Mouse (Mus musculus) cerebellum, adult 2 months (tissue): ENCODE results near the gene 9530077C05Rik. TPM values are rescaled to one million over a fixed set of nuclear protein-coding genes. Genes with fewer than 3 reads are reported as not detected.
A peak's percentile ranks its signal among the peaks of the same experiment; 100 is the strongest.

ENCODE experiments used
- DNase-seq, 2 experiments: peaks; one replicate each; pipeline ENCODE4 v3.0.0; 2021
- H3K27ac ChIP-seq: fragments of 200-500 bp; 2 replicates; pipeline ENCODE4 v1.5.1; 2012; ENCODE audit warnings: low read length, control low read depth, inconsistent platforms; ENCODE audit not compliant: insufficient read depth
- H3K27me3 ChIP-seq: fragments of 200-500 bp; 2 replicates; pipeline ENCODE4 v1.6.1; 2012; ENCODE audit warnings: inconsistent platforms, mild to moderate bottlenecking, low read length, moderate library complexity; ENCODE audit not compliant: control insufficient read depth, insufficient read depth
- H3K4me1 ChIP-seq: fragments of 200-500 bp; 2 replicates; pipeline ENCODE4 v1.6.1; 2011; ENCODE audit warnings: low read length; ENCODE audit not compliant: control insufficient read depth, insufficient read depth
- H3K4me3 ChIP-seq: fragments of 200-500 bp; replicated peaks from 2 replicates; pipeline ENCODE3; 2011; ENCODE audit warnings: mild to moderate bottlenecking, low read depth, low read length, control low read depth; ENCODE audit not compliant: insufficient read depth
- CTCF ChIP-seq: fragments of 200-500 bp; IDR thresholded peaks from 2 replicates; pipeline ENCODE4 v1.5.1; 2011; ENCODE audit warnings: low read depth, mild to moderate bottlenecking, control low read depth, low read length, moderate library complexity, borderline replicate concordance; ENCODE audit not compliant: insufficient read depth
- POLR2A ChIP-seq: fragments of 200-500 bp; IDR thresholded peaks from 2 replicates; pipeline ENCODE4 v1.6.1; 2011; ENCODE audit warnings: low read length, control low read depth, borderline replicate concordance; ENCODE audit not compliant: insufficient read depth
- WGBS: fragments of 180-500 bp; shearing (Covaris S2); methylation state at CpG from one replicate; pipeline ENCODE4 v1.1.7; 2018; 5-methylcytosine and 5-hydroxymethylcytosine counted together
- polyA plus RNA-seq: library from polyadenylated mRNA; depleted of rRNA; stranded (reverse); fragments of >200 nt; gene quantifications from 2 replicates; pipeline ENCODE4 v1.2.3, GENCODE M21; 2012; rRNA removed

Gene 9530077C05Rik
- polyA plus RNA-seq, 1 experiment = 9.0 TPM

DNA sequence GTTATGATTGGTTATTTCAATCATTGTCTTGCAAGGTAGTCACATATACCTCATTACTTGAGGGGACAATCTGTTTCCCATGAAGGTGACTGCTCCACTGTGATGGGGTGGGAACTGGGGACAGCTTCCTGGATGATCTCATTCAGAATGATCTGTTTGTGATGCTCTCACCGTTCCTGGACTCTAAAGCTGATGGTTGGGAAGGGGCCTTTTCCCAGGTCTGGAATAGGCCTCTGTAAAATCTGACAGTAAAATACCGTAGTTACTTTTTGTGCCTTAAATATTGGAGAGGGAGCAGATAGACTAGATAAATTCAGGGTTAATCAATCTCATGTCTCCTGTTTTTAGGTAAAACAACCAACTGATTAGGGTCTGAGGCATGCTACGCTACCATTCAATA lies 58.3 kb downstream of the 9530077C05Rik start, which contains the start of gene Rp9:
Gene Rp9, minus strand, starts transcription at position 101 of the 400 bp plus-strand sequence.
- no peak for DNase-seq
- H3K4me3 ChIP-seq = peak within 1 kb of the TSS; percentile 92
- no peak within 1 kb of the TSS for H3K27ac ChIP-seq
- no peaks in the 10 kb centered on the region for H3K27me3 ChIP-seq
- TF ChIP-seq CTCF (no peak), POLR2A (no peak)
- 92% methylated on average over 3 of the region's 3 CpGs for WGBS
- no peaks in the 10 kb centered on the region for H3K4me1 ChIP-seq

DNA sequence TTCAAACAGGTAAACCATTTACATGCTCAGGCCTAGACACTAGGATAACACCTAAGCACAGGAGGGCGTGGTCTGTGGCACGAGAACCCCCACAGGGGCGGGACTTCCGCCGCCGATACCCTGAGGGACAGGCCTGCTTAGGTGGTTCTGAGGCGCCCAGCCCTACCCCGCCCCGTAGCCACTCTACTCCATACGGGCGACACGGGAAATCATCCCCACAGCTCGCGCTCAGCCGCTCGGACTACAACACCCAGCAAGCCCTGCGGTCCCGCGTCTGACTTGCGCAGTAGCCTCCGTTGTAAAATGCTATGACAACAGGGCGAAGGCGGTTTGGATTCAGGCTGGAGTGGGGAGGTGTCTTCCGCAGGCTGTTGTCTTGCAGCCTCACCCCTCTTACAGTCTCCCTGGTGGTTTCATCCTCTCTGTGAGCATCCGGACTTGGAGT lies 64.1 kb downstream of the 9530077C05Rik start, which contains the start of gene Bbs9:
Gene Bbs9, plus strand, starts transcription at position 292 of the 445 bp plus-strand sequence.
- peak within 1 kb of the TSS; percentile 85 for H3K4me3 ChIP-seq
- no peaks in the 10 kb centered on the region for H3K27me3 ChIP-seq
- H3K4me1 ChIP-seq = no peaks in the 10 kb centered on the region; the same call in 1 of the 2 replicates
- DNase-seq = peak; percentile 95 to 97
- TF ChIP-seq POLR2A (peak; percentile 24; the same call in 1 of the 2 replicates), CTCF (no peak)
- H3K27ac ChIP-seq = peak within 1 kb of the TSS; percentile 6; the same call in 1 of the 2 replicates
- under 1% methylated on average over 25 of the region's 25 CpGs for WGBS

DNA sequence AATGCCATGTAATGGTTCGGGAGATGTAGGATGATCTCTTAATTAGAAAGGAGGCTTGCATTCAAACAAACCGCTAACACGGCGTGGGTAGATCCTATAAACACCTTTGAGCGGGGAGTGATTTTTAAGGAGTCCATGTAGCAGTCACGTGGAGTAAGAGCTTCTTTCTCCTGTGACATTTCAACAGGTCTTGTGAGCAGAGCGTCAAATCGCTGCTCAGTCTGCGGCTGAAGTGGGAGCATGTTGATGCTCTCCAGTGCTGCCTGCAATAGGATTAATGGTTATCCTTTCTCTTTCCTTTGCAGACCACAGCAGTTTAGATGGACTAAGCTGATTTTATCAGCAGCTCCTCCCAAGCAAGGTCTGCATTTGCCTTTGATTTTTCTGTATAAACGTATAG lies 65.0 kb downstream of the 9530077C05Rik start:
- 3% methylated on average over 10 of the region's 10 CpGs for WGBS
- no peaks in the 10 kb centered on the region; the same call in 1 of the 2 replicates for H3K4me1 ChIP-seq
- DNase-seq = peak in 1 of 2 experiments; percentile 21
- H3K4me3 ChIP-seq = peak overlapping the region; percentile 85
- TF ChIP-seq POLR2A = no peak
- TF ChIP-seq CTCF = no peak
- H3K27me3 ChIP-seq = no peaks in the 10 kb centered on the region
- H3K27ac ChIP-seq = no peak overlapping the region

DNA sequence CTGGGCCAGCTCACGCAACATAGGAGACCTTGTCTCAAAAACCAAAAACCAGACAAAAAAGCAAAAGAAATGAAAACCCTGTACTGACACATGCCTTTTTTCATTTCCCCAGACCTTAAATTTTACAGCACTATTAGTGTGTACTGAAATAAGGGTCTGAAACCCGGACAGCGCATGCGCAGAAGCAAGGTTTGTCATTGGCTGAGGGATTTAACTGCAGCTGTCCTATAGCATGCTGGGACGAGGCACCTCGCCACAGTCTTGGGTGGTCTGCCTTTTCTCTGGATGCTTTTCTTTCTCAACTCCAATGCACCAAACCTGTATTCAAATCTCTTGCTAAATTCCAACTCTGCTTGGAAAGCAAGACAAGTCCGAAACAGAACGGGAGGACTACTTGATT lies 67.6 kb downstream of the 9530077C05Rik start:
- DNase-seq = no peak
- H3K27me3 ChIP-seq = no peaks in the 10 kb centered on the region
- H3K4me1 ChIP-seq = no peaks in the 10 kb centered on the region; the same call in 1 of the 2 replicates
- H3K27ac ChIP-seq = no peak overlapping the region
- TF ChIP-seq POLR2A (no peak), CTCF (no peak)
- H3K4me3 ChIP-seq = no peak overlapping the region
- WGBS = 96% methylated on average over 8 of the region's 8 CpGs

DNA sequence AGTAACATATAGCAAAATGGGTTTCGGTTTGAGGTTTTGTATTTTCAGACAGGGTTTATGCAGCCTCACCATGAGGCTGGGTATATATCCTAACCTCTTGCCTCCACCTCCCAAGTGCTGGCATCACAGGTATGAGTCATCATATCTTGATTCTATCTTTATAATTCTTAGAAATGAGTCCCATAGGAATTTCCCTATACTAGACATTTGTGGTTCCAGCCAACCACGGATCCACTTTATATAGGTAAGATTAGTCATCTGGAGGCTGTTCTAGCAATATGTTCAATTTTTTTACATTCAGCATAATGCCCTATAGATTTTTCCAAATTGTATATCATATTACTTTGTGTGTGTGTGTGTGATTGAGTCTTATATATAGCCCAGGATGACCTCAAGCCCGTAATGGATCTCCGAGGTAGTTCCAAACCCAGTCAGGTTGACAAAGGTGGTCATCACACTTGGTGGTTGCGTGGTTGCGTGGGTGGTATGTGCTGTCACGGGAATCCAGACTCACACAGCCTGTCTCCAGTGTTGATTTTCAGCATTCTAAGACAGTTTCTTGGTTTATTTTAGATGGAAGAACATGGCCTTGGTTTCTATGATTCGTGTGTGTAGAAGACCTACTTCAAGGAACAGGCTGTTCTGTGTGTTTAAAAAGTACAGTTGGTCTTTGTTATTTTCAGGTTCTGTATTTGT lies 72.7 kb downstream of the 9530077C05Rik start:
- WGBS = 97% methylated on average over 8 of the region's 8 CpGs

DNA sequence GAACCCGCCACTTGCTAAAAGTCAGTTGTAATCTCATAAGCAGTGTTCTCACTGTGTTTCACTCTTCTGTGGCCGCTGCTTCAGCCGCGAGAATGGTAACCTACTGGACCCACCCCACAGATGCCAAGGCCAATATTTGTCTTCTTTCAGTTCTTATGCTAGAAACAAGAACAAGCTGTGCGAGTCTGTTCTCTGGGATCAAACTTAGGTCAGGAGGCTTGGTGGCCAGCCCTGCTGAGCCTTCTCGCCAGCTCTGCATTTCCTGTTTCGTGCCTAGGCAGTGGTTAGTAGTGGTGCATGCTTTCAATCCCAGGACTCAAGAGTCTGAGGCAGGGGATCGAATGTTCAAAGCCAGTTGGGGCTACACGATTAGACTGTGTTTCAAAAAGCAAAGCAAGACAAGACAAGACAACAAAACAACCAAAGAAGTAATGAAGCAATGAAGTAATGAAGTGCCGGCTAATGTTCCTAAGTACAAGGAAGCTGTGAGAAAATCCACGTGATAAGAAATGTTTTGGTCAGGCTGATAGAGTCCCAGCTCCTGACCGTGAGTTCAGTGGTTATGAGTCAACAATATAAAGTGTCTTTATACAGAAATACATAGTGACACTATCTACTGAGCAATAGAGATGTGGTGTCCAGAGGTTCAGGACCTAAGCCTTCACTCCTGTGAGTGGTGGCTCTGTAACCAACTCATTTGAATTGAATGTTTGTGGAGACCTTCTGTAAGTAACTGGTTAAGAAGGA lies 73.4 kb downstream of the 9530077C05Rik start:
- no peak for TF ChIP-seq POLR2A
- TF ChIP-seq CTCF = no peak
- DNase-seq = no peak
- H3K4me3 ChIP-seq = no peak overlapping the region
- H3K4me1 ChIP-seq = no peaks in the 10 kb centered on the region
- H3K27ac ChIP-seq = no peak overlapping the region
- H3K27me3 ChIP-seq = no peaks in the 10 kb centered on the region
- 93% methylated on average over 12 of the region's 12 CpGs for whole genome bisulfite sequencing

More for the DNA sequence above, 72.7 kb downstream of the 9530077C05Rik start:
- DNase-seq = no peak
- no peak for TF ChIP-seq POLR2A
- no peak for TF ChIP-seq CTCF
- Histone ChIP-seq H3K27ac (no peak overlapping the region), H3K4me3 (no peak overlapping the region), H3K27me3 (no peaks in the 10 kb centered on the region), H3K4me1 (no peaks in the 10 kb centered on the region)

DNA sequence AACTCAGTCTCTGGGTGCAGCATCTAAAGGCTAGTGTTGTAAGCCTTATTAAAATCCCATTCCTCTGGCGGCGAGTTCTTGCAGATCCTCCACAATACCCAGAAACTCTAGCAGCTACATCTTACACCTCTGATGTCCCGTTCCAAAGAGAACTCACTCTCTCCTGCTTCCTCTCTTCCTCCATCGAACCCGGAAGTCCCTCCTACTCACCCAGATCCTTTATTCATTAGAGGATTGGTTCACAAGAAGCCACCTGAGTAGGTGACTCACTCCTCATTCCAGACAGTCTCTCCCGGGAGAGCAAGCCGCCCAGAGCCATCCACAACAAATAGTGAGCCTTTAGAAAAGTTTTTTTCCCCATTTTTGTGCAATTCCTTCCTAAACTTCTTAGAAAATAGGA lies 74.9 kb downstream of the 9530077C05Rik start:
- TF ChIP-seq POLR2A (no peak), CTCF (no peak)
- Histone ChIP-seq H3K4me3 (no peak overlapping the region), H3K4me1 (no peaks in the 10 kb centered on the region), H3K27ac (no peak overlapping the region), H3K27me3 (no peaks in the 10 kb centered on the region)
- DNase-seq = no peak
- 94% methylated on average over 7 of the region's 7 CpGs for WGBS

DNA sequence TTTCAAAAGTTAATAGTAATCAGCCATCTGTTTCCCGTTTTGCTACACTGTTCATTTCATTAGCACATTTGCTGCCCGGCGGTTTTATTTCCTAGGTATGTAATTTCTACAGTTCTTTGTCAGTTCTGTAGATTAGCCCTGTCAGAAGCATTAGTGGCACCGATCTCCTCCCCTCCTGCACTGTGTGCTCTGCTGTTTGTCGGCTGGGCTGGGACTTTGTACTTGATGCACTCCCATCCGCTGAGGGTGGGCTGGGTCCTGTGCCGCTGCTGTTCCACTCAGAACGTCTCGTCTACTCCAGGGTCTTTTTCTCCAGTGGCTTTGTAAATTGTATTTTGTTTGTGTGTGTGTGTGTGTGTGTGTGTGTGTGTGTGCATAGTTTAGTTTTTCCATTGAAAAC lies 77.7 kb downstream of the 9530077C05Rik start:
- Histone ChIP-seq H3K4me3 (no peak overlapping the region), H3K4me1 (no peaks in the 10 kb centered on the region), H3K27ac (no peak overlapping the region), H3K27me3 (no peaks in the 10 kb centered on the region)
- WGBS = 73% methylated on average over 9 of the region's 9 CpGs
- no peak for DNase-seq
- TF ChIP-seq CTCF (no peak), POLR2A (no peak)

Other genes with a start within 250 kb of the 9530077C05Rik start
- 0.07 and 0.13 TPM in 2 replicates for gene Zfp872, start 223.4 kb upstream of the 9530077C05Rik start, polyA plus RNA-seq
- 16.8 and 19.8 TPM in 2 replicates for gene Zfp809, start 185.8 kb upstream of the 9530077C05Rik start, polyA plus RNA-seq
- 2.8 and 3.2 TPM in 2 replicates for gene Zfp599, start 151.6 kb upstream of the 9530077C05Rik start, polyA plus RNA-seq
- 14.5 and 15.3 TPM in 2 replicates for gene Zfp810, start 103.9 kb upstream of the 9530077C05Rik start, polyA plus RNA-seq
- 25.3 and 32.4 TPM in 2 replicates for gene Anln, start 22.3 kb upstream of the 9530077C05Rik start, polyA plus RNA-seq
- gene Gm17545, start 42.8 kb downstream of the 9530077C05Rik start, polyA plus RNA-seq = not detected in 2 replicates
- gene Rp9, start 58.2 kb downstream of the 9530077C05Rik start, polyA plus RNA-seq = 87.5 and 91.6 TPM in 2 replicates
- 15.4 and 16.1 TPM in 2 replicates for gene Bbs9, start 64.2 kb downstream of the 9530077C05Rik start, polyA plus RNA-seq